Mouse (Mus musculus): ENCODE data around the gene Ing3.

Gene Ing3

GRCm38 (mm10) chr6:22021315-22021714 lies 71.9 kb downstream of the Ing3 start:
- DNase-seq (ENCODE audit: low read depth, low spot score): no peak

GRCm38 (mm10) chr6:22024168-22024567 lies 74.8 kb downstream of the Ing3 start:
- DNase-seq (ENCODE audit: low read depth, low spot score): no peak
